Mouse (Mus musculus) forebrain, embryonic 14.5 days (tissue): ENCODE results near the gene Doc2b. TPM values are rescaled to one million over a fixed set of nuclear protein-coding genes. Genes with fewer than 3 reads are reported as not detected.

Experiments
- ATAC-seq: fragments of 200-750 bp; cut with Nextera tagmentation; 2 replicates; pipeline ENCODE4 v1.8.0; 2017; ENCODE audit warnings: mild to moderate bottlenecking, moderate library complexity
- DNase-seq: peaks from one replicate; pipeline ENCODE4 v3.0.0-alpha.2; 2015; ENCODE audit warnings: low spot score
- H3K27ac ChIP-seq: fragments of 300-500 bp; sonication (generic); 2 replicates; pipeline ENCODE4 v1.5.1; 2014; ENCODE audit warnings: low read depth, mild to moderate bottlenecking, control low read depth, low read length, moderate library complexity
- H3K27me3 ChIP-seq: fragments of 300-500 bp; sonication (generic); replicated peaks from 2 replicates; pipeline ENCODE4 v1.6.1; 2014; ENCODE audit warnings: low read length, control low read depth, mixed read lengths; ENCODE audit not compliant: control insufficient read depth, insufficient read depth
- H3K36me3 ChIP-seq: fragments of 300-500 bp; sonication (generic); 2 replicates; pipeline ENCODE4 v1.6.1; 2014; ENCODE audit warnings: low read length, control low read depth; ENCODE audit not compliant: control insufficient read depth, insufficient read depth
- H3K4me1 ChIP-seq: fragments of 300-500 bp; sonication (generic); 2 replicates; pipeline ENCODE4 v1.6.1; 2014; ENCODE audit warnings: antibody characterized with exemption, low read length, control low read depth; ENCODE audit not compliant: control insufficient read depth, insufficient read depth
- H3K4me2 ChIP-seq: fragments of 300-500 bp; sonication (generic); 2 replicates; pipeline ENCODE4 v1.6.1; 2014; ENCODE audit warnings: mild to moderate bottlenecking, control low read depth, low read length
- H3K4me3 ChIP-seq: fragments of 300-500 bp; sonication (generic); 2 replicates; pipeline ENCODE4 v1.5.1; 2014; ENCODE audit warnings: low read depth, low read length, control low read depth
- H3K9ac ChIP-seq: fragments of 300-500 bp; sonication (generic); 2 replicates; pipeline ENCODE4 v1.6.1; 2014; ENCODE audit warnings: mild to moderate bottlenecking, low read length, control low read depth, moderate library complexity
- H3K9me3 ChIP-seq: fragments of 300-500 bp; sonication (generic); replicated peaks from 2 replicates; pipeline ENCODE4 v1.6.1; 2016; ENCODE audit warnings: low read length, control low read depth, mixed read lengths; ENCODE audit not compliant: control insufficient read depth
- WGBS: fragments of 180-500 bp; shearing (Covaris S2); extraction: QIAGEN DNeasy Blood & Tissue Kit; methylation state at CpG from one replicate; pipeline ENCODE4 v1.1.7; 2014; 5-methylcytosine and 5-hydroxymethylcytosine counted together
- polyA plus RNA-seq: library from polyadenylated mRNA; unstranded; fragments of >200 nt; fragmentation: Nextera tagmentation; extraction: Ambion mirVana; gene quantifications from 2 replicates; pipeline ENCODE4 v1.2.1, GENCODE M21; 2014

Gene Doc2b
- polyA plus RNA-seq, 1 experiment from 2014 or later: 1.5 TPM

- ATAC-seq: no peak
- 76% methylated on average over 5 of the region's 5 CpGs for WGBS
Measured at GRCm38 (mm10) chr11:75772562-75772961, 23.3 kb downstream of the Doc2b start.

GRCm38 (mm10) chr11:75769206-75769605 is 26.6 kb downstream of the Doc2b start:
- H3K9ac ChIP-seq: no peak overlapping the region
- no peaks in the 10 kb centered on the region for H3K4me1 ChIP-seq
- peak overlapping the region; percentile 4; the same call in 1 of the 2 replicates for H3K4me3 ChIP-seq
- H3K36me3 ChIP-seq: peaks cover 40% of the 10 kb centered on the region
- WGBS: under 1% methylated on average over 23 of the region's 23 CpGs
- H3K27ac ChIP-seq: no peak overlapping the region
- H3K4me2 ChIP-seq: peak overlapping the region; percentile 41
- H3K9me3 ChIP-seq: no peaks in the 10 kb centered on the region
- peak; percentile 92 for ATAC-seq
- DNase-seq: peak; percentile 81
- no peaks in the 10 kb centered on the region for H3K27me3 ChIP-seq

More at GRCm38 (mm10) chr11:75772562-75772961, 23.3 kb downstream of the Doc2b start:
- H3K27me3 ChIP-seq: no peaks in the 10 kb centered on the region
- H3K4me3 ChIP-seq: no peak overlapping the region
- no peak overlapping the region for H3K27ac ChIP-seq
- H3K9me3 ChIP-seq: no peaks in the 10 kb centered on the region
- no peak for DNase-seq
- H3K9ac ChIP-seq: no peak overlapping the region
- no peak overlapping the region for H3K4me2 ChIP-seq
- H3K36me3 ChIP-seq: peaks cover 7% of the 10 kb centered on the region
- H3K4me1 ChIP-seq: no peaks in the 10 kb centered on the region

GRCm38 (mm10) chr11:75768091-75768989 is 27.5 kb downstream of the Doc2b start:
- H3K4me3 ChIP-seq: no peak overlapping the region
- H3K36me3 ChIP-seq: peaks cover 44% of the 10 kb centered on the region
- no peak overlapping the region for H3K4me2 ChIP-seq
- WGBS: 56% methylated on average over 6 of the region's 6 CpGs
- ATAC-seq (0 out of 2 replicates have a peak, but pooled peaks have one; percentile 3), DNase-seq (no peak)
- H3K9ac ChIP-seq: no peak overlapping the region
- no peaks in the 10 kb centered on the region for H3K27me3 ChIP-seq
- H3K9me3 ChIP-seq: no peaks in the 10 kb centered on the region
- no peak overlapping the region for H3K27ac ChIP-seq
- H3K4me1 ChIP-seq: no peaks in the 10 kb centered on the region

GRCm38 (mm10) chr11:75767014-75767413 is 28.8 kb downstream of the Doc2b start:
- 67% methylated on average over 2 of the region's 2 CpGs for WGBS
- Histone ChIP-seq H3K27me3 (no peaks in the 10 kb centered on the region), H3K36me3 (peaks cover 49% of the 10 kb centered on the region), H3K27ac (no peak overlapping the region), H3K4me3 (no peak overlapping the region), H3K4me2 (no peak overlapping the region), H3K9ac (no peak overlapping the region), H3K9me3 (no peaks in the 10 kb centered on the region), H3K4me1 (no peaks in the 10 kb centered on the region)
- ATAC-seq: no peak
- DNase-seq: no peak

GRCm38 (mm10) chr11:75765161-75765560 is 30.7 kb downstream of the Doc2b start:
- Histone ChIP-seq H3K4me2 (no peak overlapping the region), H3K9me3 (no peaks in the 10 kb centered on the region), H3K27me3 (no peaks in the 10 kb centered on the region), H3K36me3 (peaks cover 65% of the 10 kb centered on the region), H3K4me3 (no peak overlapping the region), H3K9ac (no peak overlapping the region), H3K27ac (no peak overlapping the region), H3K4me1 (no peaks in the 10 kb centered on the region)
- 79% methylated on average over 8 of the region's 8 CpGs for WGBS
- DNase-seq (no peak), ATAC-seq (no peak)

- H3K9ac ChIP-seq: no peak overlapping the region
- H3K4me1 ChIP-seq: no peaks in the 10 kb centered on the region
- no peak overlapping the region for H3K4me2 ChIP-seq
- no peaks in the 10 kb centered on the region for H3K27me3 ChIP-seq
- ATAC-seq (no peak), DNase-seq (no peak)
- 88% methylated on average over 4 of the region's 4 CpGs for WGBS
- H3K36me3 ChIP-seq: peaks cover 70% of the 10 kb centered on the region
- H3K27ac ChIP-seq: no peak overlapping the region
- no peak overlapping the region for H3K4me3 ChIP-seq
- H3K9me3 ChIP-seq: no peaks in the 10 kb centered on the region
Measured at GRCm38 (mm10) chr11:75764521-75765023, 31.3 kb downstream of the Doc2b start.

GRCm38 (mm10) chr11:75762708-75763107 is 33.1 kb downstream of the Doc2b start:
- no peak for ATAC-seq
- Histone ChIP-seq H3K9ac (no peak overlapping the region), H3K9me3 (no peaks in the 10 kb centered on the region), H3K4me2 (no peak overlapping the region), H3K36me3 (peaks cover 80% of the 10 kb centered on the region), H3K27ac (no peak overlapping the region), H3K4me3 (no peak overlapping the region), H3K4me1 (no peaks in the 10 kb centered on the region), H3K27me3 (no peaks in the 10 kb centered on the region)
- 92% methylated on average over 2 of the region's 2 CpGs for WGBS
- no peak for DNase-seq

GRCm38 (mm10) chr11:75760785-75761184 is 35.1 kb downstream of the Doc2b start:
- WGBS: 91% methylated on average over 5 of the region's 5 CpGs
- Histone ChIP-seq H3K9me3 (no peaks in the 10 kb centered on the region), H3K4me2 (no peak overlapping the region), H3K27me3 (no peaks in the 10 kb centered on the region), H3K27ac (no peak overlapping the region), H3K9ac (no peak overlapping the region), H3K4me3 (no peak overlapping the region), H3K36me3 (peaks cover 79% of the 10 kb centered on the region), H3K4me1 (no peaks in the 10 kb centered on the region)
- ATAC-seq: no peak
- no peak for DNase-seq

GRCm38 (mm10) chr11:75758553-75758952 is 37.3 kb downstream of the Doc2b start:
- Histone ChIP-seq H3K9ac (no peak overlapping the region), H3K27me3 (no peaks in the 10 kb centered on the region), H3K9me3 (no peaks in the 10 kb centered on the region), H3K36me3 (peaks cover 69% of the 10 kb centered on the region), H3K4me1 (no peaks in the 10 kb centered on the region; the same call in 1 of the 2 replicates), H3K4me3 (no peak overlapping the region), H3K4me2 (no peak overlapping the region), H3K27ac (no peak overlapping the region)
- ATAC-seq (no peak), DNase-seq (no peak)
- WGBS: 90% methylated on average over 1 of the region's 1 CpGs
